8 mouse cellular contexts compared by ENCODE assay signal in genomic region chr12:55230520-55230861, GRCm38 (mm10). TPM values are rescaled to one million over a fixed set of nuclear protein-coding genes. Genes with fewer than 3 reads are reported as not detected.
DNase-seq lines count a peak whose midpoint lies in the region; ATAC-seq and TF ChIP-seq lines count a peak whose summit lies in the region.
"Not testable (repeated sequence)": the region's sequence is repeated elsewhere in the genome, so short reads cannot be mapped to it uniquely, and the experiment has no call there.

No protein-coding gene starts in this region.

- TF ChIP-seq CTCF in G1E (IDR thresholded peaks at IDR 0.05; ENCODE audit: low read depth, low read length); thymus, adult 2 months (IDR thresholded peaks at IDR 0.05; ENCODE audit: borderline replicate concordance, control insufficient read depth, extremely low read depth, insufficient read depth, low read length, poor library complexity): not testable (repeated sequence)

- H3K9ac ChIP-seq in hindbrain, embryonic 14.5 days; neural tube, embryonic 12.5 days: not testable (repeated sequence)
- H3K9ac ChIP-seq in lung, embryonic 16.5 days (ENCODE audit: low read length): 0 out of 2 replicates have a peak overlapping the region, but pooled peaks have one; percentile 47

- not testable (repeated sequence) for H3K36me3 ChIP-seq in G1E (replicated peaks); embryonic facial prominence, embryonic 10.5 days (replicated peaks); hindbrain, embryonic 14.5 days (replicated peaks; ENCODE audit: control insufficient read depth, insufficient read depth); limb, embryonic 10.5 days; lung, embryonic 16.5 days (ENCODE audit: control insufficient read depth, insufficient read depth, low read length); neural tube, embryonic 12.5 days; thymus, adult 2 months (ENCODE audit: control insufficient read depth, insufficient read depth, low read length)

- H3K27ac ChIP-seq in embryonic facial prominence, embryonic 10.5 days (replicated peaks); hindbrain, embryonic 14.5 days; limb, embryonic 10.5 days; lung, embryonic 16.5 days (ENCODE audit: low read length); neural tube, embryonic 12.5 days; thymus, adult 2 months (ENCODE audit: control insufficient read depth, insufficient read depth, low read length): not testable (repeated sequence)

- H3K9me3 ChIP-seq in G1E (replicated peaks); embryonic facial prominence, embryonic 10.5 days; hindbrain, embryonic 14.5 days (ENCODE audit: control insufficient read depth, low read length); limb, embryonic 10.5 days (replicated peaks); lung, embryonic 16.5 days (ENCODE audit: control insufficient read depth, low read length); neural tube, embryonic 12.5 days: not testable (repeated sequence)

- WGBS in embryonic facial prominence, embryonic 10.5 days: under 1% methylated on average over 14 of the region's 25 CpGs
- WGBS in hindbrain, embryonic 14.5 days: 0% methylated on average over 9 of the region's 25 CpGs
- 0% methylated on average over 14 of the region's 25 CpGs for WGBS in limb, embryonic 10.5 days
- 1% methylated on average over 7 of the region's 25 CpGs for WGBS in lung, embryonic 16.5 days
- WGBS in neural tube, embryonic 12.5 days: 1% methylated on average over 13 of the region's 25 CpGs
- WGBS in thymus, adult 2 months: under 1% methylated on average over 13 of the region's 25 CpGs

- H3K4me2 ChIP-seq in hindbrain, embryonic 14.5 days (replicated peaks): peak overlapping the region; percentile 31; the same call in 1 of the 2 replicates
- H3K4me2 ChIP-seq in lung, embryonic 16.5 days (ENCODE audit: low read depth, low read length): not testable (repeated sequence)
- H3K4me2 ChIP-seq in neural tube, embryonic 12.5 days (replicated peaks): peak overlapping the region; percentile 41; the same call in 1 of the 2 replicates

- peak overlapping the region; percentile 69 for H3K4me3 ChIP-seq in G1E (ENCODE audit: low read depth, low read length)
- H3K4me3 ChIP-seq in embryonic facial prominence, embryonic 10.5 days: peak overlapping the region; percentile 53
- H3K4me3 ChIP-seq in hindbrain, embryonic 14.5 days (replicated peaks; ENCODE audit: low read length): peak overlapping the region; percentile 29
- peak overlapping the region; percentile 44 for H3K4me3 ChIP-seq in limb, embryonic 10.5 days
- H3K4me3 ChIP-seq in lung, embryonic 16.5 days (ENCODE audit: low read length): peak overlapping the region; percentile 39
- peak overlapping the region; percentile 35 for H3K4me3 ChIP-seq in neural tube, embryonic 12.5 days
- peak overlapping the region; percentile 49 for H3K4me3 ChIP-seq in thymus, adult 2 months (ENCODE audit: control insufficient read depth, insufficient read depth, low read length)

- H3K27me3 ChIP-seq in G1E (ENCODE audit: insufficient read depth, low read length); embryonic facial prominence, embryonic 10.5 days (replicated peaks; ENCODE audit: low read depth, poor library complexity, severe bottlenecking); hindbrain, embryonic 14.5 days (ENCODE audit: control insufficient read depth, insufficient read depth, low read length); limb, embryonic 10.5 days (ENCODE audit: low read depth, poor library complexity, severe bottlenecking); lung, embryonic 16.5 days (ENCODE audit: control insufficient read depth, insufficient read depth, low read depth, low read length); neural tube, embryonic 12.5 days (replicated peaks); thymus, adult 2 months (ENCODE audit: control insufficient read depth, insufficient read depth, low read length): not testable (repeated sequence)

- DNase-seq in G1E (ENCODE audit: low spot score); embryonic facial prominence, embryonic 10.5 days (ENCODE audit: low spot score); hindbrain, embryonic 14.5 days (ENCODE audit: low spot score); limb, embryonic 10.5 days (ENCODE audit: low spot score): not testable (repeated sequence)
- peak; percentile 7 for DNase-seq in thymus, adult 2 months

- ATAC-seq in G1E (ENCODE audit: extremely low read depth, insufficient number of reproducible peaks, low FRiP score, poor library complexity, severe bottlenecking): peak; percentile 9; the same call in 1 of the 2 replicates
- ATAC-seq in frontal cortex, adult (ENCODE audit: low TSS enrichment): peak; percentile 50
- ATAC-seq in hindbrain, embryonic 14.5 days (ENCODE audit: low FRiP score): peak; percentile 36
- peak; percentile 60 for ATAC-seq in lung, embryonic 16.5 days (ENCODE audit: low read depth)
- not testable (repeated sequence) for ATAC-seq in neural tube, embryonic 12.5 days (ENCODE audit: low FRiP score, low read depth)

- not testable (repeated sequence) for H3K4me1 ChIP-seq in G1E (ENCODE audit: insufficient read depth, low read depth, low read length); embryonic facial prominence, embryonic 10.5 days; hindbrain, embryonic 14.5 days (replicated peaks; ENCODE audit: control insufficient read depth, insufficient read depth, low read length); limb, embryonic 10.5 days; lung, embryonic 16.5 days (replicated peaks; ENCODE audit: control insufficient read depth, insufficient read depth, low read length); neural tube, embryonic 12.5 days; thymus, adult 2 months (replicated peaks; ENCODE audit: control insufficient read depth, insufficient read depth, low read length)

- TF ChIP-seq POLR2A in thymus, adult 2 months (IDR thresholded peaks at IDR 0.05; ENCODE audit: control insufficient read depth, extremely low read depth, insufficient read depth, low read length, poor library complexity): not testable (repeated sequence)

RNA-seq across cellular contexts. Expression of gene Srp54c, which starts 0.5 kb away (rescaled TPM):
- 102 and 121 TPM in 2 replicates for total RNA-seq in G1E (2014; fragmentation: Nextera tagmentation)
- 138 and 154 TPM in 2 replicates for total RNA-seq in G1E (2017)
- 1.5 and 2.3 TPM in 2 replicates for polyA plus RNA-seq in G1E (2012)
- 51.9 and 54.2 TPM in 2 replicates for polyA plus RNA-seq in embryonic facial prominence, embryonic 10.5 days (2016; fragmentation: Nextera tagmentation; extraction: Ambion mirVana)
- 80.3 and 91.3 TPM in 2 replicates for polyA plus RNA-seq in hindbrain, embryonic 14.5 days (2014; fragmentation: Nextera tagmentation; extraction: Ambion mirVana)
- polyA plus RNA-seq in limb, embryonic 10.5 days (2016; fragmentation: Nextera tagmentation; extraction: Ambion mirVana): 45.8 and 54.1 TPM in 2 replicates
- polyA plus RNA-seq in lung, embryonic 16.5 days (2015; fragmentation: Nextera tagmentation; extraction: Ambion mirVana): 63.8 and 72.7 TPM in 2 replicates
- polyA plus RNA-seq in neural tube, embryonic 12.5 days (2016; fragmentation: Nextera tagmentation; extraction: Ambion mirVana): 70.2 and 81.4 TPM in 2 replicates
- polyA plus RNA-seq in thymus, adult 2 months (2012; rRNA removed): 8.0 and 8.1 TPM in 2 replicates

RNA-seq across cellular contexts. Expression of gene 1700047I17Rik2, which starts 31.1 kb away (rescaled TPM):
- total RNA-seq in G1E (2014; fragmentation: Nextera tagmentation) (19.1 and 22.5 TPM in 2 replicates), G1E (2017) (not detected in 2 replicates)
- not detected in 2 replicates for polyA plus RNA-seq in G1E (2012)
- polyA plus RNA-seq in embryonic facial prominence, embryonic 10.5 days (2016; fragmentation: Nextera tagmentation; extraction: Ambion mirVana): 5.1 and 7.6 TPM in 2 replicates
- polyA plus RNA-seq in hindbrain, embryonic 14.5 days (2014; fragmentation: Nextera tagmentation; extraction: Ambion mirVana): not detected in 2 replicates
- polyA plus RNA-seq in limb, embryonic 10.5 days (2016; fragmentation: Nextera tagmentation; extraction: Ambion mirVana): 2.7 and 3.4 TPM in 2 replicates
- polyA plus RNA-seq in lung, embryonic 16.5 days (2015; fragmentation: Nextera tagmentation; extraction: Ambion mirVana): 5.1 and 8.8 TPM in 2 replicates
- polyA plus RNA-seq in neural tube, embryonic 12.5 days (2016; fragmentation: Nextera tagmentation; extraction: Ambion mirVana): 2.5 TPM in 1 of 2 replicates, not detected in the other
- polyA plus RNA-seq in thymus, adult 2 months (2012; rRNA removed): not detected in 2 replicates
